22 mouse cellular contexts compared by ENCODE assay signal in the genomic region with DNA sequence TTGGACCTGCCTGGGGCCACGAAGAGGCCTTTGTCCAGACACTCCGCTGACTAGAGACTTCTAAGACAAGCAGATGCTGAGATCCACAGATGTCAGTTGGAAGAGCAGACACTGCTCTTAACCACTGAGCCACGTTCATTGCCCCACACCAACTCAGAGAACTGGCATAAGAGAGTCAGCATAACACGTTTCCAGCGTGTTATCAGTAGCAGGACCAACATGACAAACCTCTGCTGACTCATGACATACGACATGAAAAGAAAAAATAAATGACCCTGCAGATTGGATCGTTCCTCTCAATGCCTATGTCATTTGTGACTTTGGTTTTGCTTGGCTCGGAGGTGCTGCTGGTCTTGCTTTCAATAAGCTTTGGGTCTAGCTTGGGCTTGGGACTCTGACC.
DNase-seq lines count a peak whose midpoint lies in the region; ATAC-seq and TF ChIP-seq lines count a peak whose summit lies in the region.
"Had no signal": no experiment of that assay in that cellular context is flagged by ENCODE, and none has a peak within 500 bp of the region (broad histone marks: within the 10 kb centered on the region; RNA-seq: fewer than 3 reads in every experiment).

No protein-coding gene starts in this region.

- H3K4me1 ChIP-seq in embryonic facial prominence, embryonic 10.5 days: peaks cover 18% of the 10 kb centered on the region
- H3K4me1 ChIP-seq: forebrain, embryonic 12.5 days had no signal

- no peaks in the 10 kb centered on the region for H3K9me3 ChIP-seq in embryonic facial prominence, embryonic 10.5 days
- H3K9me3 ChIP-seq: embryonic facial prominence, embryonic 13.5 days; embryonic facial prominence, embryonic 15.5 days; forebrain, embryonic 10.5 days; forebrain, embryonic 12.5 days had no signal

- H3K27ac ChIP-seq in gastrocnemius, adult 2 months: peak overlapping the region; percentile 91
- no peak overlapping the region for H3K27ac ChIP-seq in embryonic facial prominence, embryonic 10.5 days (replicated peaks)
- H3K27ac ChIP-seq: embryonic facial prominence, embryonic 13.5 days; forebrain, embryonic 10.5 days; forebrain, embryonic 12.5 days had no signal

- H3K4me3 ChIP-seq in gastrocnemius, adult 2 months: no peak overlapping the region
- H3K4me3 ChIP-seq in embryonic facial prominence, embryonic 10.5 days: no peak overlapping the region
- H3K4me3 ChIP-seq: embryonic facial prominence, embryonic 13.5 days; embryonic facial prominence, embryonic 15.5 days; erythroblast, embryonic 14.5 days; forebrain, embryonic 10.5 days; forebrain, embryonic 12.5 days had no signal

- H3K27me3 ChIP-seq in embryonic facial prominence, embryonic 10.5 days (replicated peaks; ENCODE audit: low read depth, poor library complexity, severe bottlenecking): no peaks in the 10 kb centered on the region
- H3K27me3 ChIP-seq: embryonic facial prominence, embryonic 15.5 days; forebrain, embryonic 12.5 days had no signal

- peak; percentile 16 for DNase-seq in adrenal gland, adult 2 months
- DNase-seq in adrenal gland, postnatal 25 days: no peak
- DNase-seq in gastrocnemius, adult 2 months: no peak
- DNase-seq in gastrocnemius, postnatal 25 days: no peak
- DNase-seq in thymus, postnatal 0 days (ENCODE audit: low spot score): no peak
- no peak for DNase-seq in embryonic facial prominence, embryonic 10.5 days (ENCODE audit: low spot score)
- DNase-seq: adrenal gland, adult 8-10 months; adrenal gland, postnatal 36 days; cerebellum, adult 11 months; cerebellum, adult 18-20 months; cerebellum, adult 8-10 months; cerebellum, adult 9-11 months; cerebellum, postnatal 14 days; cerebellum, postnatal 36 days; forebrain, postnatal 0 days had no signal

- intact Hi-C loops in gastrocnemius, adult 2 months (cut with DNase I): no loop called here

- WGBS in embryonic facial prominence, embryonic 10.5 days: 89% methylated on average over 8 of the region's 8 CpGs

- H3K36me3 ChIP-seq in embryonic facial prominence, embryonic 10.5 days (replicated peaks): no peaks in the 10 kb centered on the region
- H3K36me3 ChIP-seq: embryonic facial prominence, embryonic 13.5 days; embryonic facial prominence, embryonic 15.5 days; forebrain, embryonic 10.5 days; forebrain, embryonic 12.5 days had no signal

- TF ChIP-seq CTCF in gastrocnemius, adult 2 months (IDR thresholded peaks at IDR 0.05): no peak

- ATAC-seq in granulocyte monocyte progenitor cell, adult 5-6 weeks (replicated peaks; ENCODE audit: poor library complexity, severe bottlenecking): peak; percentile 30
- ATAC-seq: forebrain, embryonic 14.5 days; forebrain, postnatal 0 days had no signal
